Mouse (Mus musculus) forebrain, embryonic 14.5 days (tissue): ENCODE data around the gene Emg1. TPM values are rescaled to one million over a fixed set of nuclear protein-coding genes. Genes with fewer than 3 reads are reported as not detected.

ENCODE experiments used
- ATAC-seq: fragments of 200-750 bp; cut with Nextera tagmentation; 2 replicates; pipeline ENCODE4 v1.8.0; 2017; ENCODE audit warnings: mild to moderate bottlenecking, moderate library complexity
- DNase-seq: peaks from one replicate; pipeline ENCODE4 v3.0.0-alpha.2; 2015; ENCODE audit warnings: low spot score
- H3K27ac ChIP-seq: fragments of 300-500 bp; sonication (generic); 2 replicates; pipeline ENCODE4 v1.5.1; 2014; ENCODE audit warnings: low read depth, mild to moderate bottlenecking, control low read depth, low read length, moderate library complexity
- H3K27me3 ChIP-seq: fragments of 300-500 bp; sonication (generic); replicated peaks from 2 replicates; pipeline ENCODE4 v1.6.1; 2014; ENCODE audit warnings: low read length, control low read depth, mixed read lengths; ENCODE audit not compliant: control insufficient read depth, insufficient read depth
- H3K36me3 ChIP-seq: fragments of 300-500 bp; sonication (generic); 2 replicates; pipeline ENCODE4 v1.6.1; 2014; ENCODE audit warnings: low read length, control low read depth; ENCODE audit not compliant: control insufficient read depth, insufficient read depth
- H3K4me1 ChIP-seq: fragments of 300-500 bp; sonication (generic); 2 replicates; pipeline ENCODE4 v1.6.1; 2014; ENCODE audit warnings: antibody characterized with exemption, low read length, control low read depth; ENCODE audit not compliant: control insufficient read depth, insufficient read depth
- H3K4me2 ChIP-seq: fragments of 300-500 bp; sonication (generic); 2 replicates; pipeline ENCODE4 v1.6.1; 2014; ENCODE audit warnings: mild to moderate bottlenecking, control low read depth, low read length
- H3K4me3 ChIP-seq: fragments of 300-500 bp; sonication (generic); 2 replicates; pipeline ENCODE4 v1.5.1; 2014; ENCODE audit warnings: low read depth, low read length, control low read depth
- H3K9ac ChIP-seq: fragments of 300-500 bp; sonication (generic); 2 replicates; pipeline ENCODE4 v1.6.1; 2014; ENCODE audit warnings: mild to moderate bottlenecking, low read length, control low read depth, moderate library complexity
- H3K9me3 ChIP-seq: fragments of 300-500 bp; sonication (generic); replicated peaks from 2 replicates; pipeline ENCODE4 v1.6.1; 2016; ENCODE audit warnings: low read length, control low read depth, mixed read lengths; ENCODE audit not compliant: control insufficient read depth
- WGBS: fragments of 180-500 bp; shearing (Covaris S2); extraction: QIAGEN DNeasy Blood & Tissue Kit; methylation state at CpG from one replicate; pipeline ENCODE4 v1.1.7; 2014; 5-methylcytosine and 5-hydroxymethylcytosine counted together
- polyA plus RNA-seq: library from polyadenylated mRNA; unstranded; fragments of >200 nt; fragmentation: Nextera tagmentation; extraction: Ambion mirVana; gene quantifications from 2 replicates; pipeline ENCODE4 v1.2.1, GENCODE M21; 2014

The Emg1 gene
- polyA plus RNA-seq, 1 experiment from 2014 or later: 186 TPM

- H3K4me2 ChIP-seq: no peak overlapping the region
- no peak overlapping the region for H3K27ac ChIP-seq
- H3K4me3 ChIP-seq: no peak overlapping the region
- H3K27me3 ChIP-seq: no peaks in the 10 kb centered on the region
- DNase-seq: no peak
- 77% methylated on average over 7 of the region's 7 CpGs for WGBS
- no peaks in the 10 kb centered on the region for H3K9me3 ChIP-seq
- H3K36me3 ChIP-seq: peaks cover 33% of the 10 kb centered on the region
- ATAC-seq: no peak
- H3K9ac ChIP-seq: no peak overlapping the region
- no peaks in the 10 kb centered on the region for H3K4me1 ChIP-seq
These were observed 7.5 kb upstream of the Emg1 start for GRCm38 (mm10) chr6:124719354-124719978.

GRCm38 (mm10) chr6:124718703-124719102 is 6.7 kb upstream of the Emg1 start:
- WGBS: 60% methylated on average over 15 of the region's 16 CpGs
- H3K27me3 ChIP-seq: no peaks in the 10 kb centered on the region

GRCm38 (mm10) chr6:124717968-124718367 is 6.0 kb upstream of the Emg1 start:
- no peak overlapping the region for H3K27ac ChIP-seq
- no peaks in the 10 kb centered on the region for H3K9me3 ChIP-seq
- 79% methylated on average over 13 of the region's 13 CpGs for WGBS
- no peak overlapping the region for H3K4me3 ChIP-seq
- ATAC-seq (no peak), DNase-seq (no peak)
- peaks cover 6% of the 10 kb centered on the region for H3K4me1 ChIP-seq
- H3K36me3 ChIP-seq: peaks cover 36% of the 10 kb centered on the region
- no peak overlapping the region for H3K4me2 ChIP-seq
- no peaks in the 10 kb centered on the region for H3K27me3 ChIP-seq
- H3K9ac ChIP-seq: no peak overlapping the region

More at GRCm38 (mm10) chr6:124718703-124719102, 6.7 kb upstream of the Emg1 start:
- Histone ChIP-seq H3K4me2 (no peak overlapping the region), H3K4me3 (no peak overlapping the region), H3K9ac (no peak overlapping the region), H3K36me3 (peaks cover 36% of the 10 kb centered on the region), H3K4me1 (no peaks in the 10 kb centered on the region), H3K9me3 (no peaks in the 10 kb centered on the region), H3K27ac (no peak overlapping the region)
- DNase-seq (no peak), ATAC-seq (no peak)

GRCm38 (mm10) chr6:124716864-124717490 is 5.0 kb upstream of the Emg1 start:
- peaks cover 36% of the 10 kb centered on the region for H3K36me3 ChIP-seq
- 67% methylated on average over 20 of the region's 20 CpGs for WGBS
- H3K4me2 ChIP-seq: no peak overlapping the region
- H3K4me1 ChIP-seq: peaks cover 9% of the 10 kb centered on the region
- DNase-seq (peak; percentile 65), ATAC-seq (no peak)
- H3K27ac ChIP-seq: no peak overlapping the region
- no peaks in the 10 kb centered on the region for H3K9me3 ChIP-seq
- no peak overlapping the region for H3K4me3 ChIP-seq
- H3K9ac ChIP-seq: no peak overlapping the region
- H3K27me3 ChIP-seq: no peaks in the 10 kb centered on the region

GRCm38 (mm10) chr6:124712918-124713317 is 940 bp upstream of the Emg1 start:
- Histone ChIP-seq H3K4me3 (peak overlapping the region; percentile 98), H3K9me3 (no peaks in the 10 kb centered on the region), H3K27ac (no peak overlapping the region), H3K27me3 (no peaks in the 10 kb centered on the region), H3K36me3 (peaks cover 42% of the 10 kb centered on the region), H3K9ac (peak overlapping the region; percentile 95), H3K4me1 (peaks cover 18% of the 10 kb centered on the region), H3K4me2 (peak overlapping the region; percentile 99)
- ATAC-seq (no peak), DNase-seq (no peak)
- 21% methylated on average over 11 of the region's 11 CpGs for WGBS

- no peaks in the 10 kb centered on the region for H3K27me3 ChIP-seq
- DNase-seq (no peak), ATAC-seq (no peak)
- no peak overlapping the region for H3K27ac ChIP-seq
- peaks cover 43% of the 10 kb centered on the region for H3K36me3 ChIP-seq
- H3K9me3 ChIP-seq: no peaks in the 10 kb centered on the region
- no peak overlapping the region for H3K9ac ChIP-seq
- 91% methylated on average over 10 of the region's 10 CpGs for WGBS
- no peak overlapping the region for H3K4me2 ChIP-seq
- no peak overlapping the region for H3K4me3 ChIP-seq
- peaks cover 17% of the 10 kb centered on the region for H3K4me1 ChIP-seq
These were observed 3.6 kb downstream of the Emg1 start for GRCm38 (mm10) chr6:124708289-124708889.

- 87% methylated on average over 5 of the region's 5 CpGs for WGBS
These were observed 5.8 kb downstream of the Emg1 start for GRCm38 (mm10) chr6:124706061-124706627.

GRCm38 (mm10) chr6:124704417-124704816 is 7.6 kb downstream of the Emg1 start:
- no peak overlapping the region for H3K27ac ChIP-seq
- ATAC-seq (no peak), DNase-seq (no peak)
- no peak overlapping the region for H3K4me3 ChIP-seq
- no peaks in the 10 kb centered on the region for H3K9me3 ChIP-seq
- no peaks in the 10 kb centered on the region for H3K27me3 ChIP-seq
- H3K9ac ChIP-seq: no peak overlapping the region
- H3K36me3 ChIP-seq: peaks cover 75% of the 10 kb centered on the region
- H3K4me1 ChIP-seq: no peaks in the 10 kb centered on the region
- WGBS: 95% methylated on average over 2 of the region's 2 CpGs
- H3K4me2 ChIP-seq: no peak overlapping the region

More at GRCm38 (mm10) chr6:124706061-124706627, 5.8 kb downstream of the Emg1 start:
- DNase-seq (no peak), ATAC-seq (no peak)
- no peaks in the 10 kb centered on the region for H3K27me3 ChIP-seq
- peaks cover 6% of the 10 kb centered on the region for H3K4me1 ChIP-seq
- H3K36me3 ChIP-seq: peaks cover 65% of the 10 kb centered on the region
- no peak overlapping the region for H3K4me3 ChIP-seq
- H3K4me2 ChIP-seq: no peak overlapping the region
- no peak overlapping the region for H3K27ac ChIP-seq
- H3K9me3 ChIP-seq: no peaks in the 10 kb centered on the region
- H3K9ac ChIP-seq: no peak overlapping the region

GRCm38 (mm10) chr6:124703789-124704188 is 8.2 kb downstream of the Emg1 start:
- no peak for DNase-seq
- ATAC-seq: no peak

More at GRCm38 (mm10) chr6:124703789-124704188, 8.2 kb downstream of the Emg1 start:
- no peaks in the 10 kb centered on the region for H3K27me3 ChIP-seq
- no peak overlapping the region for H3K9ac ChIP-seq
- 81% methylated on average over 7 of the region's 7 CpGs for WGBS
- no peak overlapping the region for H3K4me3 ChIP-seq
- H3K36me3 ChIP-seq: peaks cover 77% of the 10 kb centered on the region
- no peaks in the 10 kb centered on the region for H3K9me3 ChIP-seq
- no peak overlapping the region for H3K4me2 ChIP-seq
- H3K27ac ChIP-seq: no peak overlapping the region
- H3K4me1 ChIP-seq: no peaks in the 10 kb centered on the region
